Mouse (Mus musculus) limb, embryonic 12.5 days (tissue): ENCODE data around the gene Pfn4. TPM values are rescaled to one million over a fixed set of nuclear protein-coding genes. Genes with fewer than 3 reads are reported as not detected.
"Not testable (repeated sequence)": the region's sequence is repeated elsewhere in the genome, so short reads cannot be mapped to it uniquely, and the experiment has no call there.

Experiments
- ATAC-seq: fragments of 200-750 bp; cut with Nextera tagmentation; 2 replicates; pipeline ENCODE4 v1.8.0; 2017; ENCODE audit warnings: low read depth, moderate TSS enrichment; ENCODE audit not compliant: insufficient number of reproducible peaks, insufficient read depth, low FRiP score, low TSS enrichment
- H3K27ac ChIP-seq: fragments of 300-500 bp; sonication (generic); 2 replicates; pipeline ENCODE4 v1.5.1; 2016; ENCODE audit warnings: mild to moderate bottlenecking, moderate library complexity
- H3K27me3 ChIP-seq: fragments of 300-500 bp; sonication (generic); 2 replicates; pipeline ENCODE4 v1.6.1; 2016; ENCODE audit warnings: mild to moderate bottlenecking, moderate library complexity
- H3K36me3 ChIP-seq: fragments of 300-500 bp; sonication (generic); 2 replicates; pipeline ENCODE4 v1.6.1; 2016; ENCODE audit warnings: mild to moderate bottlenecking, moderate library complexity
- H3K4me1 ChIP-seq: fragments of 300-500 bp; sonication (generic); replicated peaks from 2 replicates; pipeline ENCODE4 v1.6.1; 2016
- H3K4me2 ChIP-seq: fragments of 300-500 bp; sonication (generic); 2 replicates; pipeline ENCODE4 v1.6.1; 2016; ENCODE audit warnings: mild to moderate bottlenecking, moderate library complexity
- H3K4me3 ChIP-seq: fragments of 300-500 bp; sonication (generic); replicated peaks from 2 replicates; pipeline ENCODE4 v1.5.1; 2016; ENCODE audit warnings: mild to moderate bottlenecking
- H3K9ac ChIP-seq: fragments of 300-500 bp; sonication (generic); replicated peaks from 2 replicates; pipeline ENCODE4 v1.6.1; 2016; ENCODE audit warnings: mild to moderate bottlenecking, moderate library complexity
- H3K9me3 ChIP-seq: fragments of 300-500 bp; sonication (generic); 2 replicates; pipeline ENCODE4 v1.6.1; 2016; ENCODE audit warnings: mild to moderate bottlenecking, moderate library complexity
- WGBS: fragments of 180-500 bp; shearing (Covaris S2); methylation state at CpG from one replicate; pipeline ENCODE4 v1.1.7; 2016; 5-methylcytosine and 5-hydroxymethylcytosine counted together
- polyA plus RNA-seq: library from polyadenylated mRNA; unstranded; fragments of >200 nt; fragmentation: Nextera tagmentation; extraction: Ambion mirVana; gene quantifications from 2 replicates; pipeline ENCODE4 v1.2.1, GENCODE M21; 2016

Gene Pfn4
- polyA plus RNA-seq, 1 experiment from 2014 or later, result 3.6 TPM

GRCm38 (mm10) chr12:4793718-4794117 lies 24.9 kb downstream of the Pfn4 start:
- H3K4me1 ChIP-seq, result no peaks in the 10 kb centered on the region
- H3K9me3 ChIP-seq, result no peaks in the 10 kb centered on the region
- H3K4me3 ChIP-seq, result no peak overlapping the region
- no peak overlapping the region for H3K27ac ChIP-seq
- H3K36me3 ChIP-seq, result no peaks in the 10 kb centered on the region
- ATAC-seq, result no peak
- H3K4me2 ChIP-seq, result no peak overlapping the region
- H3K9ac ChIP-seq, result no peak overlapping the region
- WGBS, result 81% methylated on average over 1 of the region's 1 CpGs
- H3K27me3 ChIP-seq, result no peaks in the 10 kb centered on the region

GRCm38 (mm10) chr12:4797471-4797870 lies 28.6 kb downstream of the Pfn4 start:
- not testable (repeated sequence) for H3K4me3 ChIP-seq, H3K27ac ChIP-seq, H3K9me3 ChIP-seq, H3K27me3 ChIP-seq, H3K4me1 ChIP-seq, H3K4me2 ChIP-seq, ATAC-seq, H3K9ac ChIP-seq, H3K36me3 ChIP-seq
- WGBS, result 71% methylated on average over 6 of the region's 6 CpGs

GRCm38 (mm10) chr12:4811036-4811435 lies 42.2 kb downstream of the Pfn4 start:
- no peak for ATAC-seq
- H3K27ac ChIP-seq, result no peak overlapping the region
- H3K9ac ChIP-seq, result no peak overlapping the region
- no peaks in the 10 kb centered on the region for H3K36me3 ChIP-seq
- 84% methylated on average over 4 of the region's 4 CpGs for WGBS
- H3K4me1 ChIP-seq, result no peaks in the 10 kb centered on the region
- H3K4me3 ChIP-seq, result no peak overlapping the region
- H3K9me3 ChIP-seq, result peaks cover 3% of the 10 kb centered on the region; the same call in 1 of the 2 replicates
- no peak overlapping the region for H3K4me2 ChIP-seq
- no peaks in the 10 kb centered on the region for H3K27me3 ChIP-seq

GRCm38 (mm10) chr12:4811705-4812104 lies 42.9 kb downstream of the Pfn4 start:
- Histone ChIP-seq H3K4me1 (peaks cover 3% of the 10 kb centered on the region), H3K36me3 (no peaks in the 10 kb centered on the region), H3K4me2 (no peak overlapping the region), H3K27ac (no peak overlapping the region), H3K9me3 (peaks cover 3% of the 10 kb centered on the region; the same call in 1 of the 2 replicates), H3K4me3 (no peak overlapping the region), H3K27me3 (no peaks in the 10 kb centered on the region), H3K9ac (no peak overlapping the region)
- 68% methylated on average over 3 of the region's 3 CpGs for WGBS
- ATAC-seq, result no peak

- H3K27me3 ChIP-seq, result no peaks in the 10 kb centered on the region
- no peaks in the 10 kb centered on the region for H3K36me3 ChIP-seq
- no peak overlapping the region for H3K4me2 ChIP-seq
- H3K27ac ChIP-seq, result no peak overlapping the region
- WGBS, result 80% methylated on average over 4 of the region's 4 CpGs
- H3K9ac ChIP-seq, result no peak overlapping the region
- ATAC-seq, result no peak
- no peak overlapping the region for H3K4me3 ChIP-seq
- H3K9me3 ChIP-seq, result peaks cover 3% of the 10 kb centered on the region; the same call in 1 of the 2 replicates
- peaks cover 11% of the 10 kb centered on the region for H3K4me1 ChIP-seq
These were observed 44.8 kb downstream of the Pfn4 start for GRCm38 (mm10) chr12:4813636-4814035.

GRCm38 (mm10) chr12:4816680-4817360 lies 48.0 kb downstream of the Pfn4 start:
- H3K27ac ChIP-seq, result peak overlapping the region; percentile 94

GRCm38 (mm10) chr12:4817361-4818101 lies 48.7 kb downstream of the Pfn4 start, which contains the start of gene Sf3b6:
Gene Sf3b6 (plus strand): TSS chr12:4817544.
- Histone ChIP-seq H3K4me1 (peaks cover 11% of the 10 kb centered on the region), H3K27me3 (no peaks in the 10 kb centered on the region), H3K9ac (peak within 1 kb of the TSS; percentile 74), H3K4me2 (peak within 1 kb of the TSS; percentile 86), H3K36me3 (peaks cover 25% of the 10 kb centered on the region), H3K9me3 (no peaks in the 10 kb centered on the region), H3K27ac (peak within 1 kb of the TSS; percentile 94), H3K4me3 (peak within 1 kb of the TSS; percentile 82)
- under 1% methylated on average over 49 of the region's 49 CpGs for WGBS
- ATAC-seq, result peak; percentile 96

More at GRCm38 (mm10) chr12:4816680-4817360, 48.0 kb downstream of the Pfn4 start:
- 11% methylated on average over 24 of the region's 24 CpGs for WGBS
- no peaks in the 10 kb centered on the region for H3K27me3 ChIP-seq
- ATAC-seq, result no peak; the same call in 1 of the 2 replicates
- H3K9ac ChIP-seq, result peak overlapping the region; percentile 74
- peak overlapping the region; percentile 82 for H3K4me3 ChIP-seq
- H3K4me2 ChIP-seq, result peak overlapping the region; percentile 86
- H3K4me1 ChIP-seq, result peaks cover 11% of the 10 kb centered on the region
- H3K9me3 ChIP-seq, result no peaks in the 10 kb centered on the region
- H3K36me3 ChIP-seq, result peaks cover 19% of the 10 kb centered on the region

- no peaks in the 10 kb centered on the region for H3K4me1 ChIP-seq
- H3K27me3 ChIP-seq, result no peaks in the 10 kb centered on the region
- H3K4me3 ChIP-seq, result no peak overlapping the region
- WGBS, result 77% methylated on average over 3 of the region's 3 CpGs
- H3K9me3 ChIP-seq, result no peaks in the 10 kb centered on the region
- no peak for ATAC-seq
- H3K4me2 ChIP-seq, result no peak overlapping the region
- H3K9ac ChIP-seq, result no peak overlapping the region
- peaks cover 81% of the 10 kb centered on the region for H3K36me3 ChIP-seq
- H3K27ac ChIP-seq, result no peak overlapping the region
These were observed 58.4 kb downstream of the Pfn4 start for GRCm38 (mm10) chr12:4827256-4827655.

Other genes with a start within 250 kb of the Pfn4 start
- gene Itsn2, start 176.4 kb upstream of the Pfn4 start, polyA plus RNA-seq, result 24.8 and 30.1 TPM in 2 replicates
- not detected in 2 replicates for gene Gm3625, start 176.1 kb upstream of the Pfn4 start, polyA plus RNA-seq
- 0.26 and 0.73 TPM in 2 replicates for gene Fam228a, start 30.6 kb upstream of the Pfn4 start, polyA plus RNA-seq
- 2.9 and 4.9 TPM in 2 replicates for gene Fam228b, start 245 bp downstream of the Pfn4 start, polyA plus RNA-seq
- gene Sf3b6, start 48.5 kb downstream of the Pfn4 start, polyA plus RNA-seq, result 310 and 312 TPM in 2 replicates
- gene Fkbp1b, start 72.6 kb downstream of the Pfn4 start, polyA plus RNA-seq, result 10.5 and 11.2 TPM in 2 replicates
- 26.7 and 27.7 TPM in 2 replicates for gene Wdcp, start 74.3 kb downstream of the Pfn4 start, polyA plus RNA-seq
- 2.4 and 2.5 TPM in 2 replicates for gene Mfsd2b, start 105.3 kb downstream of the Pfn4 start, polyA plus RNA-seq
- gene Ubxn2a, start 138.7 kb downstream of the Pfn4 start, polyA plus RNA-seq, result 28.3 and 30.6 TPM in 2 replicates
- 22.9 and 23.9 TPM in 2 replicates for gene Atad2b, start 148.3 kb downstream of the Pfn4 start, polyA plus RNA-seq